Mouse (Mus musculus) cerebral cortex, adult 2 months (tissue): ENCODE data around the gene Pla2g4e.

Experiments
- WGBS: fragments of 180-500 bp; shearing (Covaris S2); methylation state at CpG from one replicate; pipeline ENCODE4 v1.1.7; 2018; 5-methylcytosine and 5-hydroxymethylcytosine counted together

Gene Pla2g4e

GRCm38 (mm10) chr2:120235381-120235780 lies 9.8 kb downstream of the Pla2g4e start:
- WGBS = 67% methylated on average over 3 of the region's 3 CpGs

GRCm38 (mm10) chr2:120231642-120232041 lies 13.5 kb downstream of the Pla2g4e start:
- 47% methylated on average over 3 of the region's 3 CpGs for WGBS

- WGBS = 92% methylated on average over 5 of the region's 5 CpGs
Observed at GRCm38 (mm10) chr2:120214600-120214999, 30.5 kb downstream of the Pla2g4e start.

- 62% methylated on average over 2 of the region's 2 CpGs for WGBS
Observed at GRCm38 (mm10) chr2:120211448-120211847, 33.7 kb downstream of the Pla2g4e start.

GRCm38 (mm10) chr2:120207926-120208325 lies 37.2 kb downstream of the Pla2g4e start:
- WGBS = 81% methylated on average over 7 of the region's 7 CpGs

- WGBS = 82% methylated on average over 6 of the region's 6 CpGs
Observed at GRCm38 (mm10) chr2:120207028-120207427, 38.1 kb downstream of the Pla2g4e start.

- WGBS = 66% methylated on average over 3 of the region's 3 CpGs
Observed at GRCm38 (mm10) chr2:120203742-120204141, 41.4 kb downstream of the Pla2g4e start.

GRCm38 (mm10) chr2:120200077-120200476 lies 45.1 kb downstream of the Pla2g4e start:
- WGBS = 58% methylated on average over 7 of the region's 7 CpGs

GRCm38 (mm10) chr2:120188174-120188573 lies 57.0 kb downstream of the Pla2g4e start:
- WGBS = 53% methylated on average over 4 of the region's 4 CpGs

GRCm38 (mm10) chr2:120187583-120187982 lies 57.6 kb downstream of the Pla2g4e start:
- 96% methylated on average over 1 of the region's 1 CpGs for WGBS

- WGBS = 74% methylated on average over 6 of the region's 6 CpGs
Observed at GRCm38 (mm10) chr2:120185527-120186276, 59.4 kb downstream of the Pla2g4e start.

GRCm38 (mm10) chr2:120173718-120174117 lies 71.4 kb downstream of the Pla2g4e start:
- WGBS = 31% methylated on average over 10 of the region's 10 CpGs

- WGBS = 95% methylated on average over 7 of the region's 7 CpGs
Observed at GRCm38 (mm10) chr2:120171362-120171761, 73.8 kb downstream of the Pla2g4e start.

- 78% methylated on average over 1 of the region's 1 CpGs for whole genome bisulfite sequencing
Observed at GRCm38 (mm10) chr2:120170726-120171125, 74.4 kb downstream of the Pla2g4e start.

- WGBS = 79% methylated on average over 3 of the region's 3 CpGs
Observed at GRCm38 (mm10) chr2:120169382-120169781, 75.8 kb downstream of the Pla2g4e start.

GRCm38 (mm10) chr2:120167763-120168162 lies 77.4 kb downstream of the Pla2g4e start:
- 86% methylated on average over 8 of the region's 8 CpGs for WGBS

- WGBS = 80% methylated on average over 10 of the region's 10 CpGs
Observed at GRCm38 (mm10) chr2:120165474-120165873, 79.7 kb downstream of the Pla2g4e start.

GRCm38 (mm10) chr2:120159434-120159833 lies 85.7 kb downstream of the Pla2g4e start:
- 86% methylated on average over 2 of the region's 2 CpGs for WGBS

- WGBS = 69% methylated on average over 1 of the region's 1 CpGs
Observed at GRCm38 (mm10) chr2:120158846-120159245, 86.3 kb downstream of the Pla2g4e start.

- WGBS = 55% methylated on average over 5 of the region's 5 CpGs
Observed at GRCm38 (mm10) chr2:120158016-120158415, 87.1 kb downstream of the Pla2g4e start.

- 77% methylated on average over 2 of the region's 2 CpGs for WGBS
Observed at GRCm38 (mm10) chr2:120157606-120158005, 87.5 kb downstream of the Pla2g4e start.

GRCm38 (mm10) chr2:120154361-120154894 lies 90.7 kb downstream of the Pla2g4e start, which contains the start of gene Ehd4:
Ehd4 (minus strand) TSS chr2:120154606.
- WGBS = under 1% methylated on average over 53 of the region's 53 CpGs
